Mouse (Mus musculus): Measurements from ENCODE around the gene Mgat3. TPM values are rescaled to one million over a fixed set of nuclear protein-coding genes. Genes with fewer than 3 reads are reported as not detected.
A peak's percentile ranks its signal among the peaks of the same experiment; 100 is the strongest.

Mgat3 gene
- polyA plus RNA-seq, 1 experiment from 2014 or later: 0.44 TPM

DNA sequence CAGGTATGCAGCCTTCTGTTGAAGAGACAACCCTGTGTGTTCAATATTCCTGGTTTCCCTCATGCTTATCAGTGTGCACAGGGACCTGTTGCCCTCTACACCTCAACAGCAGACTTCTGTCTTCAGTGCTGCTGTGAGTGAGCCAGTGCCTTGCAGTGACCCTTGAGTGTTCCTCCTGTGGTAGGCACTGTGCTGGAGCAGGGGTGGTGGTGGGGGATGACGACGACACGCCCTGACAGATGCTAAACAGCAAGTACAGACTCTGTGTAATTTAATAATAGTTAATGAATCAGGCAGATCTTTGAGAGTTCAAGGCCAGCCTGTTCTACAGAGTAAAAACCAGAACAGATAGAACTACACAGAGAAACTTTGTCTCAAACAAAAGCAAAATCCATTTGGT, 36.9 kb upstream of the Mgat3 start:
- H3K36me3 ChIP-seq: peaks cover 53% of the 10 kb centered on the region
- H3K27ac ChIP-seq: peak overlapping the region; percentile 60; the same call in 1 of the 2 replicates
- peaks cover 75% of the 10 kb centered on the region for H3K4me1 ChIP-seq (replicated peaks)
- ATAC-seq (ENCODE audit: low read depth) (no peak), DNase-seq (no peak)
- H3K27me3 ChIP-seq: no peaks in the 10 kb centered on the region
- 73% methylated on average over 3 of the region's 3 CpGs for WGBS (ENCODE audit: insufficient replicate concordance)
- H3K9ac ChIP-seq: no peak overlapping the region
- peak overlapping the region; percentile 20; the same call in 1 of the 2 replicates for H3K4me2 ChIP-seq
- H3K4me3 ChIP-seq (replicated peaks): no peak overlapping the region
- no peaks in the 10 kb centered on the region for H3K9me3 ChIP-seq (replicated peaks)

DNA sequence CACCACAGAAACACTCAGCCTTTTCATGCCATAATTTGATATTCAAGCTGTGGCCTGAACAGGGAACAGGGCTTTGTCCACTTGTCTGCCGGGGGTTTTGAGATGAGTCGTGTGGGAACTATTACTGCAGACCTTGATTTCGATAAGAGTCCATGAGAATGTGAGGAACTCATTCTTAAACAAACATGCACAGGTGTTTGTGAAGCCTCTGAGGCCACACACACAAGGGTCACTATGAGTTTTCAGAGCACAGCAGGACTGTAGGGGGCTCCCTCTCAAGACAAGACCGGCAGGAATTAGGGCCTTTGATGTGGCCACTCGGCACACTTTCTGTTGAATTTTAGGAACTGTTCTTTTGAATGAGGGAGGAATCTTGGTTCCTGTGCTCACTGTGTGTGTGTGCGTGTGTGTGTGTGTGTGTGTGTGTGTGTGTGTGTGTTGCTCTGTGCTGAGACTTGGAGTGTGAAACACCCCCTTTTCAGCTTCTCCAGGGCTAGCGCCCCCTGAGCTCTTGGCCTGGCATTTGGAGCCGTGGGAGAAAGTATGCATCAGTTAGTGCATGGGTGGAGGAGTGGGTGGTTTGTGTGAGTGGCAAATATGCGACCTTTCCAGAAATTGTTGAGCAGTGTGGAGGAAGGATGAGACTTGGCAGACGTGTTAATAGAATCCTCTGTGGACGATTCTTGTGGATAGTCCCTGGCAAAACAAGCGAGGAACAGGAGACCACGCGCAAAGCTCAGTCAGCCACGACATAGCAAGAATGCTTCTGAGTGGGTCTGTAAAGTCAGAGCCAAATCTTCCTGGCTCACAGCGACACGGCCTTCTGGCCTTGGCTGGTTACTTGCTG, 35.4 kb upstream of the Mgat3 start:
- Histone ChIP-seq H3K4me1 (replicated peaks) (peaks cover 63% of the 10 kb centered on the region), H3K4me3 (replicated peaks) (no peak overlapping the region), H3K27ac (peak overlapping the region; percentile 36), H3K9ac (peak overlapping the region; percentile 30; the same call in 1 of the 2 replicates), H3K4me2 (no peak overlapping the region), H3K9me3 (replicated peaks) (0 out of 2 replicates have a peak, but pooled peaks cover 5% of the 10 kb centered on the region), H3K36me3 (peaks cover 62% of the 10 kb centered on the region), H3K27me3 (no peaks in the 10 kb centered on the region)
- ATAC-seq (ENCODE audit: low read depth): no peak
- DNase-seq: no peak
- 80% methylated on average over 17 of the region's 17 CpGs for WGBS (ENCODE audit: insufficient replicate concordance)

DNA sequence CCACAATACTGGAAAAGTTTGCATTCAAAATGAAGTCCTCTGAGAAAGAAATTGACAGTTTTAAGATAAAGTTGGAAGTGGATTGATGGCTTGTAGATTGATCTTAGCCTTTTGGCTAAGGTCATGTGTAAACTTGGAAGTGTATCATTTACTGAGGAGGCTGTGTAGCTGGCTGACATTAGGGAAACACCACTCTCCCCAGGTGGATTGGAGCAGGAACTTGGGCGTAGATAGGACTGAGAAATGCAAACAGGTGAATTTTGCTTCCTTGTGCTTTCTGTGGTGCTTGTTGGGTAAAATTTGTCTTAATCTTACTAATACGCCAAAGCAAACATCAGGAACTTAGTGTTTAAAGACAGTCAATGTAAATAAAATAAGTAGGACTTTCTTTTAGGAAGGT, 33.2 kb upstream of the Mgat3 start:
- H3K9me3 ChIP-seq (replicated peaks): 0 out of 2 replicates have a peak, but pooled peaks cover 5% of the 10 kb centered on the region
- H3K4me1 ChIP-seq (replicated peaks): peaks cover 49% of the 10 kb centered on the region
- 85% methylated on average over 2 of the region's 2 CpGs for WGBS (ENCODE audit: insufficient replicate concordance)
- no peak overlapping the region for H3K4me2 ChIP-seq
- no peak overlapping the region for H3K9ac ChIP-seq
- H3K36me3 ChIP-seq: peaks cover 82% of the 10 kb centered on the region
- ATAC-seq (ENCODE audit: low read depth) (no peak), DNase-seq (no peak)
- no peak overlapping the region for H3K27ac ChIP-seq
- no peak overlapping the region for H3K4me3 ChIP-seq (replicated peaks)
- H3K27me3 ChIP-seq: no peaks in the 10 kb centered on the region

DNA sequence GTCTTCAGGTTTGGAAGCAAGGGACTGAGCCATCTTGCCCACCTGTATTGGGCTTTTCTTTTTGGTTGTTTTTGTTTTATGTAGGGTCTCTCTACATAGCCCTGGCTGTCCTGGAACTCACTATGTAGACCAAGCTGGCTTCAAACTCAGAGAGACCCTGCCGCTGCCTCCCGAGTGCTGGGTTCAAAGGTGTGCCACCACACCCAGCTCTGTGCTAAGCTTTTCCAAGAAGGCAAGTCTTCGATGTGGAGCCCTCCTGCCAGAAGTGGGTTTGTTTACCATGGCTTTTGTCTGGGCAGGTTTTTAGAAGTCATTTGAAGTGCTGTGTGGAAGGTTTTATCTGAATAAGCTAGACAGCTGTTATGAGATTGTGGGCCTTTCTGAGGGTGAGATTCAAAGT, 32.6 kb upstream of the Mgat3 start:
- WGBS (ENCODE audit: insufficient replicate concordance): 84% methylated on average over 3 of the region's 3 CpGs
- peaks cover 86% of the 10 kb centered on the region for H3K36me3 ChIP-seq
- H3K4me2 ChIP-seq: no peak overlapping the region
- H3K4me3 ChIP-seq (replicated peaks): no peak overlapping the region
- ATAC-seq (ENCODE audit: low read depth) (no peak), DNase-seq (no peak)
- H3K9me3 ChIP-seq (replicated peaks): 0 out of 2 replicates have a peak, but pooled peaks cover 5% of the 10 kb centered on the region
- H3K9ac ChIP-seq: no peak overlapping the region
- no peak overlapping the region for H3K27ac ChIP-seq
- peaks cover 49% of the 10 kb centered on the region for H3K4me1 ChIP-seq (replicated peaks)
- no peaks in the 10 kb centered on the region for H3K27me3 ChIP-seq

DNA sequence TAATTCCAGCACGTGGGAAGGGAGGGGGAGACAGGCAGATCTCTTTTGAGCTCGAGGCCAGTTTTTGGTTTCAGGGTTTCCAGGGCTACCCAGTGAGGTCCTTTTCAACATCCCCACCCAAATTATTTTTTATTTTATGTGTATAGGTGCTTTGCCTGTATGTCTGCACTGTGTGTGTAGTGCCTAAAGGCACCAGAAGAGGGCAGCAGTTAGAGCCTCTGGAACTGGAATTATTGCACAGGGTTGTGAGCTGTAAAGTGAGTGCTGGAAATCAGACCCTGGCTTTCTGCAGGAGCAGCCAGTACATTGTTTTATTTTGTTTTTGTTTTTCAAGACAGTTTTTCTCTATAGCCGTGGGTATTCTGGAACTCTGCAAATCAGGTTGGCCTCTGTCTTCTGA, 31.4 kb upstream of the Mgat3 start:
- H3K27me3 ChIP-seq: no peaks in the 10 kb centered on the region
- H3K4me3 ChIP-seq (replicated peaks): no peak overlapping the region
- H3K4me2 ChIP-seq: no peak overlapping the region
- H3K27ac ChIP-seq: no peak overlapping the region
- H3K36me3 ChIP-seq: peaks cover 74% of the 10 kb centered on the region
- H3K9me3 ChIP-seq (replicated peaks): 0 out of 2 replicates have a peak, but pooled peaks cover 5% of the 10 kb centered on the region
- DNase-seq (no peak), ATAC-seq (ENCODE audit: low read depth) (no peak)
- H3K9ac ChIP-seq: no peak overlapping the region
- H3K4me1 ChIP-seq (replicated peaks): peaks cover 49% of the 10 kb centered on the region
- 90% methylated on average over 3 of the region's 3 CpGs for WGBS (ENCODE audit: insufficient replicate concordance)

DNA sequence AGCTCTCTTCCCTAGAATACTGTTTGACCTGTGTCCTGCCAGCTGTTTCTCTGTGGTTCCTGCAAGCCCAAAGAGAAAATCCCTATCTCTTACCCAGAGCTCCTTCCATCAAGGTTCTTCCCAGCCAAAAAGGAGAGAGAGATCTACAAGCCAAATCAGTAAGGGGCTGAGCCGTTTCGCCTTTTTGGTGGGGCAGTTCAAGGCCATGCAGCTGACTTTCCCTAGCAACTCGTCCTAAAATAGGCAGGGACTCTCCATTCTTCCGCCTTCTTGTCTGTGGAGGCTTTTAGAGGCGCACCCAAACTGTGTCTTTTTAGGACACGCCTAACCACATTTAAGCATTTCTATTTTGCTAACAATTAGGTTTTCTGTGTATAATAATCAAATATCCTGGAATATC, 29.8 kb upstream of the Mgat3 start:
- DNase-seq: no peak
- 0 out of 2 replicates have a peak, but pooled peaks cover 5% of the 10 kb centered on the region for H3K9me3 ChIP-seq (replicated peaks)
- no peak for ATAC-seq (ENCODE audit: low read depth)
- 80% methylated on average over 6 of the region's 6 CpGs for WGBS (ENCODE audit: insufficient replicate concordance)
- H3K27me3 ChIP-seq: no peaks in the 10 kb centered on the region
- H3K36me3 ChIP-seq: peaks cover 67% of the 10 kb centered on the region
- H3K4me3 ChIP-seq (replicated peaks): no peak overlapping the region
- H3K27ac ChIP-seq: no peak overlapping the region
- no peak overlapping the region for H3K9ac ChIP-seq
- H3K4me2 ChIP-seq: no peak overlapping the region
- peaks cover 39% of the 10 kb centered on the region for H3K4me1 ChIP-seq (replicated peaks)

DNA sequence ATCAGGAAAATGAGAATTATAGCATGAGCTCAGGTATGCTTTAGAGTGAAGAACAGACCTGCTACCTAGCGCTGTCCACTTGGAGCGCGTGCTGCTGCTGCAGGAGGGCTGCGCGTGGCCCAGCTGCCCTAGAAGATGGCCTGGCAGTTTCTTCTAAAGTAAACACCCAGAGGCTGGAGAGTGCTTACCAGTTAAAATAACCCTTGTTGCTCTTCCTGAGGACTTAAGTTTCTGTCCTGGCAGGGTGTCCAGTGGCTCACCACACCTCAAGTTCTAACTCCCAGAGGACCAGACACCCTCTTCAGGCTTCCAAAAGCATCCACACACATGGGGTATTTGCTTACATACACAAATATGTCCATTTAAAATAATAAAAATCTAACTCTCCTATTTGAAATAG, 28.1 kb upstream of the Mgat3 start:
- Histone ChIP-seq H3K27ac (no peak overlapping the region), H3K36me3 (peaks cover 70% of the 10 kb centered on the region)

DNA sequence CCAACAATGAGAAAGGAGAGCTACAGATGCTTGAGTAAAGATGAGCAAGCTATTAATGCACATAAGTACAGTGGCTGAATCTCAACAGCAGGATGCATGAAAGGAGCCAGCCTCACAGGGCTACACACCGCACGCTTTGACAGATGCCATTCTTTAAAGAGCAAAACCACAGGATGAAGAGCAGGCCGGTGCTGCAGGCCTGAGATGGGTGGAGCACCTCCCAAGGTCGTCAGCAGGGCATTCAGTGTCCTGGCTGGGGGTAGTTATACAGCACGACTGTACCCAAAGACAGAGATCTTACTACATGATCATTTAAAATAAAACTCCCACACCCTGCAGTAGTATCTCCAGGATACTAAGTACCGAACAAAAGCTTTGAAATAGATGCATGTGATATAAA, 27.4 kb upstream of the Mgat3 start:
- Histone ChIP-seq H3K4me1 (replicated peaks) (peaks cover 26% of the 10 kb centered on the region), H3K9me3 (replicated peaks) (0 out of 2 replicates have a peak, but pooled peaks cover 5% of the 10 kb centered on the region), H3K4me3 (replicated peaks) (no peak overlapping the region), H3K36me3 (peaks cover 70% of the 10 kb centered on the region), H3K9ac (no peak overlapping the region), H3K27me3 (no peaks in the 10 kb centered on the region), H3K27ac (no peak overlapping the region), H3K4me2 (no peak overlapping the region)
- ATAC-seq (ENCODE audit: low read depth) (peak; percentile 39; the same call in 1 of the 2 replicates), DNase-seq (no peak)
- WGBS (ENCODE audit: insufficient replicate concordance): 37% methylated on average over 6 of the region's 6 CpGs

More for the DNA sequence above, 28.1 kb upstream of the Mgat3 start:
- ATAC-seq (ENCODE audit: low read depth) (no peak), DNase-seq (no peak)
- H3K9me3 ChIP-seq (replicated peaks): 0 out of 2 replicates have a peak, but pooled peaks cover 5% of the 10 kb centered on the region
- peaks cover 26% of the 10 kb centered on the region for H3K4me1 ChIP-seq (replicated peaks)
- no peaks in the 10 kb centered on the region for H3K27me3 ChIP-seq
- no peak overlapping the region for H3K4me2 ChIP-seq
- no peak overlapping the region for H3K9ac ChIP-seq
- WGBS (ENCODE audit: insufficient replicate concordance): 95% methylated on average over 5 of the region's 5 CpGs
- no peak overlapping the region for H3K4me3 ChIP-seq (replicated peaks)

DNA sequence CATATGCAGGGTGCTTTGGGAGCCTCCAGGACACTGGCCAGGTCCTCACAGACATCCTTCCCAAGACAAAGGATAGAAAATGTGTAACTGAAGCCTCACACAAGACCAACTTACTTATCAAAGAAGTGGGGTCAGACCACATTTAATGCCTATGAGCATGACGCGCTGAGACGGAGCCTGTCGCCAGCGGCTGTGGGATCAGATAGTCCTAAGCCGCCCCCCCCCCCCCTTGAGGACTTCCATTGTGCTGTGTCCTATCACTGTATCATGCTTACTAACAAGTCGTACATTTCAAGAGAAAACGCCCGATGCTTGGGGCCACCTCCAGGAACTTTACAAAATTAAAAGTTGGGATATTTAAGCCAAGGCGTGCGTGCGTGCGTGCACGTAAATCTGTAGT, 26.4 kb upstream of the Mgat3 start:
- Histone ChIP-seq H3K27ac (no peak overlapping the region), H3K4me1 (replicated peaks) (peaks cover 26% of the 10 kb centered on the region), H3K4me2 (no peak overlapping the region), H3K27me3 (no peaks in the 10 kb centered on the region), H3K36me3 (peaks cover 68% of the 10 kb centered on the region), H3K4me3 (replicated peaks) (no peak overlapping the region), H3K9me3 (replicated peaks) (0 out of 2 replicates have a peak, but pooled peaks cover 2% of the 10 kb centered on the region), H3K9ac (no peak overlapping the region)
- DNase-seq (no peak), ATAC-seq (ENCODE audit: low read depth) (peak; percentile 45; the same call in 1 of the 2 replicates)
- 59% methylated on average over 14 of the region's 14 CpGs for WGBS (ENCODE audit: insufficient replicate concordance)

DNA sequence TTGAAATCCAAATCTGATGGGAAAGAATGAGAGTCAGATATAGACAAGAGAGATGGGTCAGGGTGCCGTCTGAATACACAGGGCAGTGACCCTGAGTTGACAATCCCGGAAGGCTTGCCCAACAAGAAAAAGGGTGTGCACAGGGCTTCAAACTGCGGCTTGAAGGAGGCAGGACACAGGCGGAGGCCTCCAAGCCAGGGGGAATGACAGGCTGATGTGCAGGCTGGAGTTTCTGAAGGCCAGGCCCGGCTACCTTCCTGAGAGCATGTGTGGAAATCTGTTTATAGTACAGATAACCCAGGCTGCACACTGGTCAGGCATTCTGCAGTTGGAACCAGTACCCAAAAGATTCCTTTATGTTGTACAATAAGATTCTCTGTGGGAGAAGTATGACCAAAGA, 26.0 kb upstream of the Mgat3 start:
- H3K9ac ChIP-seq: no peak overlapping the region
- H3K27ac ChIP-seq: no peak overlapping the region
- no peaks in the 10 kb centered on the region for H3K27me3 ChIP-seq
- 77% methylated on average over 5 of the region's 5 CpGs for WGBS (ENCODE audit: insufficient replicate concordance)
- H3K4me2 ChIP-seq: no peak overlapping the region
- peaks cover 69% of the 10 kb centered on the region for H3K36me3 ChIP-seq
- DNase-seq: no peak
- no peaks in the 10 kb centered on the region for H3K9me3 ChIP-seq (replicated peaks)
- H3K4me1 ChIP-seq (replicated peaks): peaks cover 26% of the 10 kb centered on the region
- ATAC-seq (ENCODE audit: low read depth): no peak
- H3K4me3 ChIP-seq (replicated peaks): no peak overlapping the region

DNA sequence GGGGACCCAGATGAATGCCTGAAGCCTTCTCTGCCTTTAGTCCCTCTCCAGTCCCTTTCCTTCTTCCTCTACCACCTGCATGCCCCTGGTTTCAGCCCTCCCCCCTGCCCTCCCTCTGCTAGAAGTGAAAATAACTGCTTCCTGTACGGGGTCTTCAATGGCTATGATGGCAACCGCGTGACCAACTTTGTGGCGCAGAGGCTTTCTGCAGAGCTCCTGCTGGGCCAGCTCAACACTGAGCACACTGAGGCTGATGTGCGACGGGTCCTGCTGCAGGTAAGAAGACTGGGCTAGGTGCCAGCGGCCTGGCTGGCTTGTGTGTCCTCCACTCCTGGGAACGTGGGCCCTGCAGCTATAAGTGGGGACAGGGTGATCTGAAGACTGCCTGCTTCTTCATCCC, 25.0 kb upstream of the Mgat3 start:
- Histone ChIP-seq H3K4me2 (no peak overlapping the region), H3K27me3 (no peaks in the 10 kb centered on the region), H3K36me3 (peaks cover 74% of the 10 kb centered on the region), H3K4me3 (replicated peaks) (no peak overlapping the region), H3K9me3 (replicated peaks) (no peaks in the 10 kb centered on the region), H3K27ac (no peak overlapping the region), H3K4me1 (replicated peaks) (peaks cover 26% of the 10 kb centered on the region), H3K9ac (no peak overlapping the region)
- no peak for ATAC-seq (ENCODE audit: low read depth)
- DNase-seq: no peak
- 78% methylated on average over 8 of the region's 8 CpGs for WGBS (ENCODE audit: insufficient replicate concordance)

DNA sequence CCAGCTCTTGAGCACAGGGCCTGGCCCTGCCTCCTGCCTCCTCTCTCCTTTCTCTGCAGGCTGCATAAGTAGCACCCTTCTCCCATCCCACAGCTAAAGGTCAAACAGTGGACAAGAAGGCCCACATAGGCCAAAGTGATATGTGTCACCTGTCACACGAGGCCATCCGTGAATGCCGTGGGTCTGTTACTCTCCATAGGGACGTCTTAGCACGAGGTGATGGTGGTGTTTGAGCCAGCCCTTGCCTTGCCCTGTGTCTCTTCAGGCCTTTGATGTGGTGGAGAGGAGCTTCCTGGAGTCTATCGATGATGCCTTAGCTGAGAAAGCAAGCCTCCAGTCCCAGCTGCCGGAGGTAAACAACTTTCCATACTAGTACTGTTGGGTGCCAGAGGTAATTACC, 24.0 kb upstream of the Mgat3 start:
- Histone ChIP-seq H3K27me3 (no peaks in the 10 kb centered on the region), H3K36me3 (peaks cover 74% of the 10 kb centered on the region), H3K27ac (no peak overlapping the region), H3K9me3 (replicated peaks) (no peaks in the 10 kb centered on the region), H3K4me3 (replicated peaks) (no peak overlapping the region), H3K4me1 (replicated peaks) (peaks cover 26% of the 10 kb centered on the region), H3K4me2 (no peak overlapping the region), H3K9ac (no peak overlapping the region)
- 85% methylated on average over 7 of the region's 7 CpGs for WGBS (ENCODE audit: insufficient replicate concordance)
- no peak for ATAC-seq (ENCODE audit: low read depth)
- no peak for DNase-seq

Measured in liver, embryonic 13.5 days (tissue).